Mouse (Mus musculus): Measurements from ENCODE around the gene Ttc39a.
A peak's percentile ranks its signal among the peaks of the same experiment; 100 is the strongest.

Ttc39a gene

GRCm38 (mm10) chr4:109420138-109420795 lies 13.8 kb downstream of the Ttc39a start:
- DNase-seq (ENCODE audit: low spot score) = no peak

DNA sequence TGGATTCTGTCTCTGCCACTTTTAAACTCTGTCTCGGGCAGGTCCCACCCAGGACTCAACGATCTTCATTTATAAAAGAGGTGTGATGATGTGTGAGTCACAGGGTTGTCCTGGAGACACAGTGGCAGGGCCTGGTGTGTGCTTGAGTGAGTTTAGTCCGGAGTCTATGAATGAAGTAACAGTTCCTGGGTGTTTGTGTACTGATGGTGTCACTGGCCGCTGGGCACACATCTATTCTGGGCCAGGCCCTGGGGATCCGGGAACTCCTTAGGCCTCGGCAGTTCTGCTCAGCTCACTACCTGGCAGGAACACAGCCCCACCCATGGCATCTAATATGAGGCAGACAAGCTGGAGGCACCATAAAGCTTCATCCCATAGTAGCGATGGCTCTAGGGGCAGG lies 15.2 kb downstream of the Ttc39a start:
- DNase-seq (ENCODE audit: low spot score) = no peak

GRCm38 (mm10) chr4:109422436-109422835 lies 16.0 kb downstream of the Ttc39a start:
- DNase-seq (ENCODE audit: low spot score) = no peak

- no peak for DNase-seq (ENCODE audit: low spot score)
These were observed 17.0 kb downstream of the Ttc39a start for GRCm38 (mm10) chr4:109423438-109423837.

- no peak for DNase-seq (ENCODE audit: low spot score)
These were observed 20.6 kb downstream of the Ttc39a start for GRCm38 (mm10) chr4:109427058-109427457.

DNA sequence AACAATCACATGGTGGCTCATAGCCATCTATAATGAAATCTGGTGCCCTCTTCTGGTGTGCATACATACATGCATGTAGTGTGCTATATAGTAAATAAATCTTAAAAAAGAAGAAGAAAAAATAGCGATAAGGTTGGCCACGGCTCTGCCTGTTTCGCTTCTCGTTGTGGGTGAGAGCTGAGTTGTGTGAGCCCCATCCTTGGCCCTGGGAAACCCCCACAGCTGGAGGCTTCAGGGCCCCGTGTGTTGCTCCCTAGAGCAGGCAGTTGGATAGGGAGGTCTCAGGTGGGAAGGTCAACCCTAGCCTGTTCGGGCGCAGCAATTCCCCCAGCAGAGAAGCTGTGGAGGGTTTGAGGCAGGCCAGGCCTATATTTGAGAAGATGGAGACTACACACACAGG lies 23.8 kb downstream of the Ttc39a start:
- no peak for DNase-seq (ENCODE audit: low spot score)

DNA sequence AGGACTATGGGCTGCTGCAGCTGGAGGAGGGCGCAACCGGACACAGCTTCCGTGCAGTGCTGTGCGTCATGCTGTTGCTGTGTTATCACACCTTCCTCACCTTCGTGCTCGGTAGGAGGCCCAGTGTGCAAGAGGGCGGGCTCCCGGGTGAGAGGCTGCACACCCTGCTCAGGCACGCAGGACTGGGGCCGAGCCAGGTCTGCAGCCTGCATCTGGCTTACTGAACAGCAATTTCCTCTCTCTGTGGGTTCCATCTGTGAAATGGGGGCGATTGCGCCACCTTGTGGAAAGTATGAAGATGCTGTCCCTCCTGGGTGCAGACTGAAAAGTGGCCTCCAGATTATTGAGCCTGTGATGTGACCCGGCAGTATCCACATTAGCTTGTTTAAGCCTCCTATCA lies 24.4 kb downstream of the Ttc39a start:
- peak; percentile 35 for DNase-seq (ENCODE audit: low spot score)

- DNase-seq (ENCODE audit: low spot score) = no peak
These were observed 26.4 kb downstream of the Ttc39a start for GRCm38 (mm10) chr4:109432668-109433375.

DNA sequence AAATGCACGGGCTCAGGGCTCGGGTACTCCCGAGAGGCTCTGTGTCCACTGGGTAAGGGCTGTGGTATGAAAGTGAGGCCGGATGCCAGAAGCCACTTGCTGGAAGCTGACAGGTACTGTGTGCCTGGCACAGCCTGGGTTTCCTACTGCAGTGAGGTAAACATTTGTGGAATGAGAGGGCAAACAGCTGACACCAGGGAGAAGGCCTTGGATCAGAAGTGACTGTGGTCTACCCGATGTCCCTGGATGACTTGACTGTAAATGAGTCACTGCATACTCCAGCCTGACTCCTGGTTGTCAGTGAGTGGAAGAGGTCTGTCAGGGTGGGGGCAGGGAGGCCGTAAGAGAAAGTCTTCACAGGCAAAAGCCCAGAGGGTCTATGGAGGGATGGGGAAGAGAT lies 27.2 kb downstream of the Ttc39a start:
- no peak for DNase-seq (ENCODE audit: low spot score)

GRCm38 (mm10) chr4:109434256-109434655 lies 27.8 kb downstream of the Ttc39a start:
- DNase-seq (ENCODE audit: low spot score) = no peak

DNA sequence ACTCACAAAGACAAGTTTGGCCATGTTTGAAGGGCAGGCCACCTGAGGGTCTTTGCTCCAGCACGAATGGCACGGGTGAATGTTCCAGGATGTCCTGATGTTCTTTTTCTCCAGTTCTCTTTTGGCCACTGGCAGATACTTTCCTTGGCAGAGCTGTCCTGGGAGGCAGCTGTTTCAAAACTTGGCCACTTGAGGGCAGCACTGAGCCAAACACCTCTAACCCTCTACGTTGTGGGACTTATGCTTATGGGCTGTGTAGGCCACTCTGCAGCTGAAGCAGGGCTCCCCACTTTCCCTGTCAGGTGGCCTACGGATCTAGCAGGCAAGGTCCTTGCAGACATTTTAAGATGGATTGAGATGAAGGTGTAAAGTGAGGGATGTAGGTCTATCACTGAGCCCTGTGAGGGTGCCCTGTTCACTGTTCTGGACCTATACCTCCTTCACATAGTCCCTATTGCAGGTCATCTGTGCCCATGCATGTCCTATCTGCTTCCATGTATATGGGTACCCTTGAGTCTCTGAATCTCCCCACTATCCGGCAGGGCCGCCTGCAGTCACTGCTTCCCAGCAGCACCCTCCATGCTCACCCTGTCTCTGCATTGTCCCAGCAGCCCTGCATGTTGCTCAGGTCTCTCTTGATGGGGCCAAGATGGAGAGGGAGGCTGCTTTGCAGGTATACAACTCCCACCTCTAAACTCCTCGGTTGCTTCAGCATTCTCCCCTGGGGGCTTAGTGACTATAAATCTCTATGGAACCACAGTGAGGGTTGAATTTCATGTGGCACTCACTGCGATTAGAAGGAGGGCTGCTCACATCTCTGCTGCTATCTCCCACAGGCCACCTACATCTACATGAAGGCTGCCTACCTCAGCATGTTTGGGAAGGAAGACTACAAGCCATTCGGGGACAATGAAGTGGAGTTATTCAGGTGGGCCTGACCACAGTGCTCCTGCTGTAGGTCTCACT lies 31.8 kb downstream of the Ttc39a start:
- DNase-seq (ENCODE audit: low spot score) = no peak

DNA sequence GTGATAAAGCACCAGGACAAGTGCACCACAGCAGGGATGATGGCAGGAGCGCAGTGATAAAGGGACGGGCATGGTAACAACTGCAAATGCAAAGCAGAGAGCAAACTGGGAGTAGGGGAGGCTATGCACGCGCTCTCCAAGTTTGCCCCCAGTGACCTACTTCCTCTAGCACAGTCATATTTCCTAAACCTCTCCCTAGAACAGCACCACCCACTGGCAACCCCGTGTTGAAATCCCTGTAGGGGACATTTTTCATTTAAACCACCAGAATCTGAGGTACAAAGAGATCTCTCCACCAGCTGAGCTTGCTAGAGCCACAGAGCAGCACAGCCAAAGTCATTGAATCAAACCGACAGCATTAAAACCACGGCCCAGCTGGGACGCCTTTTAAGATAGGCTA lies 32.7 kb downstream of the Ttc39a start:
- DNase-seq (ENCODE audit: low spot score) = no peak

DNA sequence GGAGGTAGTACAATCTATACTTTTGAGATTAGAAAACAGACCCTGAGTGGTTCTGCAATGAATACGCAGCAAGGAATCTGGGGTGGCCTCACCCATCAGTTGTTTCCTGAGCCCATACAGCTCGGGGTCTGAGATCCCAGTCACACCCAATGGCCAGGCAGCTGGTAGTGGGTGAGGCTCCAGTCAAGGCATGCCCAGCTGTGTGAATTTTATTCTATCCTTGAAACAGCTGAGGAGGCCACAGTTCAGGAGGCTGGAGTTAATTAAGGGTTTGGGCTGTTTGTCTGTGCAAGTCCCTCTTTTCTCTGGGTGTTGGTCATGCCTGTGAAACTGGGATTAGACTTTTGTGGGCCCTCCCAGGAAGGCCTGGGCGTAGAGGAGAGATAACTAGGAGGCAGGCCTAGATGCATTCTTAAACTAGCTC lies 33.4 kb downstream of the Ttc39a start:
- DNase-seq (ENCODE audit: low spot score) = no peak

GRCm38 (mm10) chr4:109440381-109440780 lies 34.0 kb downstream of the Ttc39a start:
- no peak for DNase-seq (ENCODE audit: low spot score)

- no peak for DNase-seq (ENCODE audit: low spot score)
These were observed 34.6 kb downstream of the Ttc39a start for GRCm38 (mm10) chr4:109441000-109441399.

DNA sequence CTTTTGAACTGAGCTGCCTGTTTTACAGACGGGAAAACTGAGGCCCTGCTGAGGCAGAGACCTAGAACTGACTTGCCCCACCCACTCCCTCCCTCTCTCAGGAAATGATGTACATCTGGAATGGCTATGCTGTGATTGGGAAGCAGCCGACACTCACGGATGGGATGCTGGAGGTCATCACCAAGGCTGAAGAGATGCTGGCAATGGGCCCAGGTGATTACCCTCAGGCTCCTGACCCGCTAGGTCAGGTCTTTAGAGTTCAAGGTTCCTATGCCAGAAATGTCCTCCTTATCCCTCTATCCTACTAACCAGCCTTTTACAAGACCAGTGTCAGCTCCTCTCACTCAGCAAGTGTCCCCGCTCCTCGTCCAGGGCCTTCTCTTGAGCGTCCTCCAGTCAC lies 35.7 kb downstream of the Ttc39a start:
- DNase-seq (ENCODE audit: low spot score) = no peak

GRCm38 (mm10) chr4:109442649-109443048 lies 36.2 kb downstream of the Ttc39a start:
- no peak for DNase-seq (ENCODE audit: low spot score)

- no peak for DNase-seq (ENCODE audit: low spot score)
These were observed 38.0 kb downstream of the Ttc39a start for GRCm38 (mm10) chr4:109444471-109444870.

DNA sequence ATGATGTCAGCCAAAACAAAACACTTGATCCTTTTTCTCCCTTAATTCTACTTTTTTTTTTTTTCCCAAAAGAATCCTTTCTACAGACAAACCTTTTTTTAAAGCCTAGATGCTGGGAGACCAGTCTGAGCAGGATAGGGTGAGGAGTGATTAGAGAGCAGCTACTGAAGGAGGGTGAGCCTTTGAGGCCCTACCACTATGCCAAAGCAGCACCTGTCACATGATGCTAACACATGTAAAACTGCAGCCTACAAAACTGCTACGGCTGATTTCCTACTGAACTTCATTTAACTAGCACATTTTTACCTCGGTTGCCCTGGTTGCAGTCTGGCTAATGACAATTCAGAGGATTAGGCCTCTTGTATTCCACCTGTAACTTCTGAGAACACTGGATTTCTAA lies 38.5 kb downstream of the Ttc39a start:
- no peak for DNase-seq (ENCODE audit: low spot score)

DNA sequence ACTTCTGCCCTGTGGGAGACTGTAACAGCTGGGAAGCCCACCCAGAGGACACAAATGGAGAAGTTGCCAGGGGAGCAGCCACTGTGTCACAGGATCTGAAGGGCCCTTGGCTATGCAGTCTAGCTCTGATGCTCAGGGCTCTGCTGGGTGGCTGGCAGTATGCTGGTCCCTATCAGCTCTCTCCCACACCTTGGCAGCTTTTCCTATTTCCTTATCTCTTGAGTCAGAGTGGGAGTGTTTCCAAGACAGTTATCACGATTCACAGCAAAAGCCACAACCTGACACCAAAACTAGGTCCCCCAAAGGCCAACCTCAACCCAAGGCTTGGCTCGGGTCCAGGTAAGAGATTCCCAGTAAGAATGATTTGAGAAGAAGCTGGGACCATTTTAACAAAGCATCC lies 39.0 kb downstream of the Ttc39a start:
- DNase-seq (ENCODE audit: low spot score) = peak; percentile 54

DNA sequence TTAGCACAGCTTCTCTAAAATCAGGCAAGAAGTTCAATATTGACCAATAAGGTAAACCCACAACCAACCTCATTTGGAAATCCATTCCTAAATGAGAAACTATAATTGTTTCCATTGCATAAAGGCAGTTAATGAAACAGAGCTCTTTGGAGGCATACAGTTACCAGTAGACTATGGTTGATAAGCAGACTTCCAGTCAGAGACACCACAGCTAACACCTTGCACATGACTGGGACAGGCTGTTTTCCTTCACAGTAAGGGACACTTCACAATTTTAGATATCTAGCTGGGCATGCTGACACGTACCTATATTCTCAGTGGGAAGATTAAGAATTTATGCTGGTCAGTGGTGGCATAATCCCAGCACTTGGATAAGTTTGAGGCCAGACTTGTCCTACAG lies 39.5 kb downstream of the Ttc39a start:
- no peak for DNase-seq (ENCODE audit: low spot score)

DNA sequence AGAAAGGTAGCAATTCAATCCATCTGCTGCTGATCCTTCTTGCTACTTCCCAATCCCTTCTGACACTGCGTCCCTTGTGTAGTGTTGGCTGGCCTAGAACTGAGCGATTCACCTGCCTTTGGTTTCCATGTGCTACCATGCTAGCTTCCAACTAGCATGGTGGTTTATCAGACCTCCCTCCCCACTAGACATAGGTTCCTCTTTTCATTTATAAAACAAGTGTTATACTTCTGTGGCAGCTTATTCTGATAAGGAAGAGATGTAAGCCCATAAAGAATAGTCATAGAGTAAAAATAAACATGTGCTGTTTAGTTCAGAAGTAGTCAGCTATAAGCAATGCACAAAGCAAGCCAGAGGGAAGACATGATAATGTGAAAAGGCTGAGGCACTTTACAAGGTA lies 42.1 kb downstream of the Ttc39a start:
- DNase-seq (ENCODE audit: low spot score) = no peak

- no peak for DNase-seq (ENCODE audit: low spot score)
These were observed 50.4 kb downstream of the Ttc39a start for GRCm38 (mm10) chr4:109456821-109457220.

All from ovary, adult 18-20 months (tissue).